Mouse (Mus musculus) hindbrain, embryonic 14.5 days (tissue): ENCODE results near the gene Fbxl7. TPM values are rescaled to one million over a fixed set of nuclear protein-coding genes. Genes with fewer than 3 reads are reported as not detected.
A peak's percentile ranks its signal among the peaks of the same experiment; 100 is the strongest.

Experiments used
- ATAC-seq: fragments of 200-750 bp; cut with Nextera tagmentation; 2 replicates; pipeline ENCODE4 v1.8.0; 2017; ENCODE audit warnings: moderate number of reproducible peaks, mild to moderate bottlenecking, moderate TSS enrichment, moderate library complexity; ENCODE audit not compliant: low FRiP score
- DNase-seq: peaks from one replicate; pipeline ENCODE4 v3.0.0-alpha.2; 2015; ENCODE audit warnings: low spot score
- H3K27ac ChIP-seq: fragments of 300-500 bp; sonication (generic); 2 replicates; pipeline ENCODE4 v1.5.1; 2014; ENCODE audit warnings: mild to moderate bottlenecking, moderate library complexity
- H3K27me3 ChIP-seq: fragments of 300-500 bp; sonication (generic); 2 replicates; pipeline ENCODE4 v1.6.1; 2014; ENCODE audit warnings: mild to moderate bottlenecking, low read length, mixed read lengths; ENCODE audit not compliant: control insufficient read depth, insufficient read depth
- H3K36me3 ChIP-seq: fragments of 300-500 bp; sonication (generic); replicated peaks from 2 replicates; pipeline ENCODE4 v1.6.1; 2014; ENCODE audit not compliant: control insufficient read depth, insufficient read depth
- H3K4me1 ChIP-seq: fragments of 300-500 bp; sonication (generic); replicated peaks from 2 replicates; pipeline ENCODE4 v1.6.1; 2014; ENCODE audit warnings: antibody characterized with exemption, low read length, mixed read lengths; ENCODE audit not compliant: control insufficient read depth, insufficient read depth
- H3K4me2 ChIP-seq: fragments of 300-500 bp; sonication (generic); replicated peaks from 2 replicates; pipeline ENCODE4 v1.6.1; 2014; ENCODE audit warnings: mild to moderate bottlenecking, moderate library complexity
- H3K4me3 ChIP-seq: fragments of 300-500 bp; sonication (generic); replicated peaks from 2 replicates; pipeline ENCODE4 v1.5.1; 2014; ENCODE audit warnings: mild to moderate bottlenecking, low read length
- H3K9ac ChIP-seq: fragments of 300-500 bp; sonication (generic); 2 replicates; pipeline ENCODE4 v1.6.1; 2014
- H3K9me3 ChIP-seq: fragments of 300-500 bp; sonication (generic); 2 replicates; pipeline ENCODE4 v1.6.1; 2016; ENCODE audit warnings: low read length; ENCODE audit not compliant: control insufficient read depth
- WGBS: fragments of 180-500 bp; shearing (Covaris S2); extraction: QIAGEN DNeasy Blood & Tissue Kit; methylation state at CpG from one replicate; pipeline ENCODE4 v1.1.7; 2014; 5-methylcytosine and 5-hydroxymethylcytosine counted together
- polyA plus RNA-seq: library from polyadenylated mRNA; unstranded; fragments of >200 nt; fragmentation: Nextera tagmentation; extraction: Ambion mirVana; gene quantifications from 2 replicates; pipeline ENCODE4 v1.2.1, GENCODE M21; 2014

Fbxl7 gene
- polyA plus RNA-seq, 1 experiment from 2014 or later = 15.5 TPM

GRCm38 (mm10) chr15:26628181-26628580 lies 267.2 kb downstream of the Fbxl7 start:
- WGBS = 39% methylated on average over 2 of the region's 2 CpGs
- ATAC-seq = no peak
- H3K27me3 ChIP-seq = no peaks in the 10 kb centered on the region
- H3K4me3 ChIP-seq = no peak overlapping the region
- peak overlapping the region; percentile 14; the same call in 1 of the 2 replicates for H3K27ac ChIP-seq
- no peak overlapping the region for H3K4me2 ChIP-seq
- no peaks in the 10 kb centered on the region for H3K9me3 ChIP-seq
- H3K36me3 ChIP-seq = no peaks in the 10 kb centered on the region
- no peak overlapping the region for H3K9ac ChIP-seq
- 0 out of 2 replicates have a peak, but pooled peaks cover 5% of the 10 kb centered on the region for H3K4me1 ChIP-seq
- no peak for DNase-seq

GRCm38 (mm10) chr15:26623242-26623641 lies 272.1 kb downstream of the Fbxl7 start:
- Histone ChIP-seq H3K4me1 (peaks cover 10% of the 10 kb centered on the region; the same call in 1 of the 2 replicates), H3K36me3 (no peaks in the 10 kb centered on the region), H3K4me2 (no peak overlapping the region), H3K4me3 (no peak overlapping the region), H3K27me3 (no peaks in the 10 kb centered on the region), H3K9me3 (no peaks in the 10 kb centered on the region), H3K9ac (no peak overlapping the region), H3K27ac (no peak overlapping the region)
- ATAC-seq (no peak), DNase-seq (no peak)
- 98% methylated on average over 17 of the region's 17 CpGs for WGBS

- ATAC-seq (peak; percentile 85; the same call in 1 of the 2 replicates), DNase-seq (peak; percentile 83)
- H3K4me1 ChIP-seq = peaks cover 6% of the 10 kb centered on the region; the same call in 1 of the 2 replicates
- WGBS = 17% methylated on average over 5 of the region's 5 CpGs
- no peak overlapping the region for H3K9ac ChIP-seq
- H3K36me3 ChIP-seq = no peaks in the 10 kb centered on the region
- no peak overlapping the region for H3K4me2 ChIP-seq
- no peaks in the 10 kb centered on the region for H3K9me3 ChIP-seq
- no peak overlapping the region for H3K4me3 ChIP-seq
- no peaks in the 10 kb centered on the region for H3K27me3 ChIP-seq
- 0 out of 2 replicates have a peak overlapping the region, but pooled peaks have one; percentile 3 for H3K27ac ChIP-seq
These were observed 275.1 kb downstream of the Fbxl7 start for GRCm38 (mm10) chr15:26620279-26620678.

- H3K4me1 ChIP-seq = peaks cover 6% of the 10 kb centered on the region; the same call in 1 of the 2 replicates
- peak; percentile 72 for DNase-seq
- H3K36me3 ChIP-seq = no peaks in the 10 kb centered on the region
- no peaks in the 10 kb centered on the region for H3K9me3 ChIP-seq
- H3K27ac ChIP-seq = no peak overlapping the region
- H3K4me3 ChIP-seq = no peak overlapping the region
- no peak overlapping the region for H3K4me2 ChIP-seq
- WGBS = 47% methylated on average over 7 of the region's 7 CpGs
- ATAC-seq = no peak; the same call in 1 of the 2 replicates
- no peaks in the 10 kb centered on the region for H3K27me3 ChIP-seq
- no peak overlapping the region for H3K9ac ChIP-seq
These were observed 276.2 kb downstream of the Fbxl7 start for GRCm38 (mm10) chr15:26619221-26619620.

- H3K9ac ChIP-seq = no peak overlapping the region
- no peaks in the 10 kb centered on the region for H3K36me3 ChIP-seq
- H3K9me3 ChIP-seq = no peaks in the 10 kb centered on the region
- no peak overlapping the region for H3K4me3 ChIP-seq
- H3K27ac ChIP-seq = no peak overlapping the region
- no peaks in the 10 kb centered on the region for H3K4me1 ChIP-seq
- H3K27me3 ChIP-seq = no peaks in the 10 kb centered on the region
- ATAC-seq (no peak), DNase-seq (no peak)
- 92% methylated on average over 3 of the region's 3 CpGs for WGBS
- no peak overlapping the region for H3K4me2 ChIP-seq
These were observed 299.1 kb downstream of the Fbxl7 start for GRCm38 (mm10) chr15:26596239-26596638.

- no peak for ATAC-seq
- Histone ChIP-seq H3K36me3 (no peaks in the 10 kb centered on the region), H3K27me3 (no peaks in the 10 kb centered on the region), H3K4me1 (no peaks in the 10 kb centered on the region), H3K4me3 (no peak overlapping the region), H3K4me2 (no peak overlapping the region), H3K9me3 (no peaks in the 10 kb centered on the region), H3K27ac (no peak overlapping the region), H3K9ac (no peak overlapping the region)
- DNase-seq = no peak
- 84% methylated on average over 8 of the region's 8 CpGs for WGBS
These were observed 315.3 kb downstream of the Fbxl7 start for GRCm38 (mm10) chr15:26579947-26580709.

- no peak overlapping the region for H3K4me3 ChIP-seq
- H3K4me1 ChIP-seq = no peaks in the 10 kb centered on the region
- no peak overlapping the region for H3K4me2 ChIP-seq
- WGBS = 86% methylated on average over 1 of the region's 1 CpGs
- H3K27me3 ChIP-seq = no peaks in the 10 kb centered on the region
- H3K9me3 ChIP-seq = no peaks in the 10 kb centered on the region
- H3K9ac ChIP-seq = no peak overlapping the region
- H3K27ac ChIP-seq = no peak overlapping the region
- ATAC-seq (no peak), DNase-seq (no peak)
- H3K36me3 ChIP-seq = no peaks in the 10 kb centered on the region
These were observed 316.9 kb downstream of the Fbxl7 start for GRCm38 (mm10) chr15:26578500-26578899.

- Histone ChIP-seq H3K9ac (no peak overlapping the region), H3K27ac (no peak overlapping the region), H3K4me2 (no peak overlapping the region), H3K4me1 (no peaks in the 10 kb centered on the region), H3K4me3 (no peak overlapping the region), H3K9me3 (no peaks in the 10 kb centered on the region), H3K36me3 (no peaks in the 10 kb centered on the region), H3K27me3 (no peaks in the 10 kb centered on the region)
- DNase-seq = no peak
- 91% methylated on average over 2 of the region's 2 CpGs for WGBS
- ATAC-seq = no peak
These were observed 329.3 kb downstream of the Fbxl7 start for GRCm38 (mm10) chr15:26566076-26566475.

GRCm38 (mm10) chr15:26553620-26554019 lies 341.8 kb downstream of the Fbxl7 start:
- Histone ChIP-seq H3K36me3 (no peaks in the 10 kb centered on the region), H3K27ac (no peak overlapping the region), H3K4me1 (no peaks in the 10 kb centered on the region), H3K9me3 (no peaks in the 10 kb centered on the region), H3K9ac (no peak overlapping the region), H3K4me3 (no peak overlapping the region), H3K27me3 (no peaks in the 10 kb centered on the region), H3K4me2 (no peak overlapping the region)
- ATAC-seq = no peak
- DNase-seq = no peak
- WGBS = 57% methylated on average over 10 of the region's 10 CpGs
